Mouse (Mus musculus) hindbrain, embryonic 14.5 days (tissue): ENCODE measurements around the gene Zfp758. TPM values are rescaled to one million over a fixed set of nuclear protein-coding genes. Genes with fewer than 3 reads are reported as not detected.

Experiments used
- ATAC-seq: fragments of 200-750 bp; cut with Nextera tagmentation; 2 replicates; pipeline ENCODE4 v1.8.0; 2017; ENCODE audit warnings: moderate number of reproducible peaks, mild to moderate bottlenecking, moderate TSS enrichment, moderate library complexity; ENCODE audit not compliant: low FRiP score
- DNase-seq: peaks from one replicate; pipeline ENCODE4 v3.0.0-alpha.2; 2015; ENCODE audit warnings: low spot score
- H3K27ac ChIP-seq: fragments of 300-500 bp; sonication (generic); 2 replicates; pipeline ENCODE4 v1.5.1; 2014; ENCODE audit warnings: mild to moderate bottlenecking, moderate library complexity
- H3K27me3 ChIP-seq: fragments of 300-500 bp; sonication (generic); 2 replicates; pipeline ENCODE4 v1.6.1; 2014; ENCODE audit warnings: mild to moderate bottlenecking, low read length, mixed read lengths; ENCODE audit not compliant: control insufficient read depth, insufficient read depth
- H3K36me3 ChIP-seq: fragments of 300-500 bp; sonication (generic); replicated peaks from 2 replicates; pipeline ENCODE4 v1.6.1; 2014; ENCODE audit not compliant: control insufficient read depth, insufficient read depth
- H3K4me1 ChIP-seq: fragments of 300-500 bp; sonication (generic); replicated peaks from 2 replicates; pipeline ENCODE4 v1.6.1; 2014; ENCODE audit warnings: antibody characterized with exemption, low read length, mixed read lengths; ENCODE audit not compliant: control insufficient read depth, insufficient read depth
- H3K4me2 ChIP-seq: fragments of 300-500 bp; sonication (generic); replicated peaks from 2 replicates; pipeline ENCODE4 v1.6.1; 2014; ENCODE audit warnings: mild to moderate bottlenecking, moderate library complexity
- H3K4me3 ChIP-seq: fragments of 300-500 bp; sonication (generic); replicated peaks from 2 replicates; pipeline ENCODE4 v1.5.1; 2014; ENCODE audit warnings: mild to moderate bottlenecking, low read length
- H3K9ac ChIP-seq: fragments of 300-500 bp; sonication (generic); 2 replicates; pipeline ENCODE4 v1.6.1; 2014
- H3K9me3 ChIP-seq: fragments of 300-500 bp; sonication (generic); 2 replicates; pipeline ENCODE4 v1.6.1; 2016; ENCODE audit warnings: low read length; ENCODE audit not compliant: control insufficient read depth
- whole genome bisulfite sequencing: fragments of 180-500 bp; shearing (Covaris S2); extraction: QIAGEN DNeasy Blood & Tissue Kit; methylation state at CpG from one replicate; pipeline ENCODE4 v1.1.7; 2014; 5-methylcytosine and 5-hydroxymethylcytosine counted together
- polyA plus RNA-seq: library from polyadenylated mRNA; unstranded; fragments of >200 nt; fragmentation: Nextera tagmentation; extraction: Ambion mirVana; gene quantifications from 2 replicates; pipeline ENCODE4 v1.2.1, GENCODE M21; 2014

Gene Zfp758
- polyA plus RNA-seq, 1 experiment from 2014 or later = 9.1 TPM

- Histone ChIP-seq H3K9me3 (no peaks in the 10 kb centered on the region), H3K27me3 (no peaks in the 10 kb centered on the region), H3K4me1 (peaks cover 15% of the 10 kb centered on the region), H3K9ac (peak within 1 kb of the TSS; percentile 78), H3K4me3 (peak within 1 kb of the TSS; percentile 55), H3K27ac (peak within 1 kb of the TSS; percentile 80), H3K4me2 (peak within 1 kb of the TSS; percentile 73), H3K36me3 (no peaks in the 10 kb centered on the region)
- ATAC-seq (peak; percentile 98), DNase-seq (peak; percentile 85)
- under 1% methylated on average over 29 of the region's 29 CpGs for WGBS
Observed at GRCm38 (mm10) chr17:22423952-22424617, 62.8 kb downstream of the Zfp758 start, which contains the start of gene Zfp946. Gene Zfp946, plus strand, starts transcription at chr17:22424222.

GRCm38 (mm10) chr17:22424636-22425354 is 63.5 kb downstream of the Zfp758 start:
- ATAC-seq (0 out of 2 replicates have a peak, but pooled peaks have one; percentile 23), DNase-seq (peak; percentile 47)
- H3K9ac ChIP-seq = peak overlapping the region; percentile 78
- no peaks in the 10 kb centered on the region for H3K9me3 ChIP-seq
- 2% methylated on average over 12 of the region's 12 CpGs for WGBS
- H3K4me3 ChIP-seq = peak overlapping the region; percentile 55
- peak overlapping the region; percentile 73 for H3K4me2 ChIP-seq
- no peaks in the 10 kb centered on the region for H3K27me3 ChIP-seq
- H3K36me3 ChIP-seq = no peaks in the 10 kb centered on the region
- H3K4me1 ChIP-seq = peaks cover 15% of the 10 kb centered on the region
- H3K27ac ChIP-seq = peak overlapping the region; percentile 80

Other genes starting within 250 kb of the Zfp758 start
- gene Zfp947, start 195.3 kb upstream of the Zfp758 start, polyA plus RNA-seq = 1.6 and 2.1 TPM in 2 replicates
- 4.6 and 4.9 TPM in 2 replicates for gene Zfp994, start 135.8 kb upstream of the Zfp758 start, polyA plus RNA-seq
- 13.8 and 14.4 TPM in 2 replicates for gene CT030661.1, start 46.6 kb upstream of the Zfp758 start, polyA plus RNA-seq
- gene Zfp944, start 53 bp upstream of the Zfp758 start, polyA plus RNA-seq = 14.5 and 15.1 TPM in 2 replicates
- gene Zfp946, start 62.8 kb downstream of the Zfp758 start, polyA plus RNA-seq = 39.0 and 43.4 TPM in 2 replicates
- not detected in 2 replicates for gene Vmn2r111, start 212.0 kb downstream of the Zfp758 start, polyA plus RNA-seq
- gene Vmn2r112, start 239.5 kb downstream of the Zfp758 start, polyA plus RNA-seq = not detected in 2 replicates